Mouse (Mus musculus): Measurements from ENCODE around the gene Slc48a1.

- TF ChIP-seq CTCF (IDR thresholded peaks at IDR 0.05 in 2 of 3, conservative IDR thresholded peaks at IDR 0.05 in 1 of 3; ENCODE audit: control insufficient read depth in 1 of 3, insufficient read depth in 1 of 3, low read depth in 2 of 3, low read length in 3 of 3, poor library complexity in 1 of 3, severe bottlenecking in 1 of 3), result no peak
- no peak for TF ChIP-seq POLR2A (IDR thresholded peaks at IDR 0.05; ENCODE audit: control insufficient read depth in 1 of 2, insufficient read depth in 1 of 2, low read depth in 1 of 2, low read length in 2 of 2, poor library complexity in 1 of 2)
- TF ChIP-seq E2F4 (IDR thresholded peaks at IDR 0.05; ENCODE audit: borderline replicate concordance, low read depth, low read length), result no peak
- no peak for TF ChIP-seq USF1 (IDR thresholded peaks at IDR 0.05; ENCODE audit: low read depth, low read length)
- TF ChIP-seq KAT2A (conservative IDR thresholded peaks at IDR 0.05; ENCODE audit: low read depth, low read length), result no peak
- no peak for TF ChIP-seq MEF2A (IDR thresholded peaks at IDR 0.05; ENCODE audit: extremely low read depth, insufficient replicate concordance, low read depth, low read length, poor library complexity, severe bottlenecking)
- no peak for TF ChIP-seq EP300 (IDR thresholded peaks at IDR 0.05; ENCODE audit: low read depth in 1 of 2, low read length in 2 of 2)
- no peak for TF ChIP-seq GATA1 (IDR thresholded peaks at IDR 0.05; ENCODE audit: low read depth, low read length)
- TF ChIP-seq ZNF384 (IDR thresholded peaks at IDR 0.05; ENCODE audit: low read depth, low read length), result no peak
- no peak for TF ChIP-seq NELFE (IDR thresholded peaks at IDR 0.05; ENCODE audit: low read depth, low read length)
- no peak for TF ChIP-seq CHD2 (IDR thresholded peaks at IDR 0.05; ENCODE audit: low read length)
- TF ChIP-seq ZC3H11A (IDR thresholded peaks at IDR 0.05; ENCODE audit: low read depth, low read length), result no peak
- no peak for TF ChIP-seq MYC (IDR thresholded peaks at IDR 0.05; ENCODE audit: low read depth, low read length)
- TF ChIP-seq CHD1 (IDR thresholded peaks at IDR 0.05; ENCODE audit: low read depth, low read length), result no peak
These were observed 13.1 kb upstream of the Slc48a1 start for GRCm38 (mm10) chr15:97765090-97765794.

Measured in MEL (cell line).